Mouse (Mus musculus) forebrain, embryonic 13.5 days (tissue): ENCODE measurements around the gene Ate1. TPM values are rescaled to one million over a fixed set of nuclear protein-coding genes. Genes with fewer than 3 reads are reported as not detected.

ENCODE experiments used
- ATAC-seq: fragments of 200-750 bp; cut with Nextera tagmentation; 2 replicates; pipeline ENCODE4 v1.8.0; 2017
- H3K27ac ChIP-seq: fragments of 300-500 bp; sonication (generic); 2 replicates; pipeline ENCODE4 v1.5.1; 2015; ENCODE audit warnings: inconsistent platforms, mild to moderate bottlenecking, moderate library complexity
- H3K27me3 ChIP-seq: fragments of 300-500 bp; sonication (generic); 2 replicates; pipeline ENCODE4 v1.6.1; 2015; ENCODE audit warnings: mild to moderate bottlenecking, inconsistent platforms
- H3K36me3 ChIP-seq: fragments of 300-500 bp; sonication (generic); 2 replicates; pipeline ENCODE4 v1.6.1; 2015; ENCODE audit warnings: mild to moderate bottlenecking, inconsistent platforms; ENCODE audit not compliant: poor library complexity, severe bottlenecking
- H3K4me1 ChIP-seq: fragments of 300-500 bp; sonication (generic); 2 replicates; pipeline ENCODE4 v1.6.1; 2015; ENCODE audit warnings: inconsistent platforms
- H3K4me2 ChIP-seq: fragments of 300-500 bp; sonication (generic); 2 replicates; pipeline ENCODE4 v1.6.1; 2015; ENCODE audit warnings: inconsistent platforms, mild to moderate bottlenecking, moderate library complexity
- H3K4me3 ChIP-seq: fragments of 300-500 bp; sonication (generic); 2 replicates; pipeline ENCODE4 v1.5.1; 2015; ENCODE audit warnings: mild to moderate bottlenecking, inconsistent platforms
- H3K9ac ChIP-seq: fragments of 300-500 bp; sonication (generic); 2 replicates; pipeline ENCODE4 v1.6.1; 2015; ENCODE audit warnings: mild to moderate bottlenecking, inconsistent platforms
- H3K9me3 ChIP-seq: fragments of 300-500 bp; sonication (generic); replicated peaks from 2 replicates; pipeline ENCODE4 v1.6.1; 2016; ENCODE audit warnings: inconsistent platforms
- WGBS: fragments of 180-500 bp; shearing (Covaris S2); methylation state at CpG from one replicate; pipeline ENCODE4 v1.1.7; 2015; 5-methylcytosine and 5-hydroxymethylcytosine counted together
- polyA plus RNA-seq: library from polyadenylated mRNA; unstranded; fragments of >200 nt; fragmentation: Nextera tagmentation; extraction: Ambion mirVana; gene quantifications from 2 replicates; pipeline ENCODE4 v1.2.1, GENCODE M21; 2015

The Ate1 gene
- polyA plus RNA-seq, 1 experiment from 2014 or later: 82.0 TPM

- 95% methylated on average over 10 of the region's 10 CpGs for WGBS
- H3K4me3 ChIP-seq: no peak overlapping the region
- peaks cover 35% of the 10 kb centered on the region for H3K4me1 ChIP-seq
- no peak overlapping the region for H3K4me2 ChIP-seq
- no peaks in the 10 kb centered on the region for H3K36me3 ChIP-seq
- H3K9ac ChIP-seq: no peak overlapping the region
- no peak overlapping the region for H3K27ac ChIP-seq
- peaks cover 40% of the 10 kb centered on the region for H3K27me3 ChIP-seq
- peaks cover 11% of the 10 kb centered on the region; the same call in 1 of the 2 replicates for H3K9me3 ChIP-seq
- ATAC-seq: no peak
These were observed 154.5 kb downstream of the Ate1 start for GRCm38 (mm10) chr7:130365711-130366110.

Other genes with a start within 250 kb of the Ate1 start
- gene Nsmce4a, start 52.7 kb upstream of the Ate1 start, polyA plus RNA-seq: 161 and 166 TPM in 2 replicates
- gene Tacc2, start 57.1 kb upstream of the Ate1 start, polyA plus RNA-seq: 45.0 and 45.2 TPM in 2 replicates